Mouse (Mus musculus) cerebellum, adult 2 months (tissue): ENCODE results near the gene 1700093K21Rik. TPM values are rescaled to one million over a fixed set of nuclear protein-coding genes. Genes with fewer than 3 reads are reported as not detected.

Source experiments
- DNase-seq, 2 experiments: peaks; one replicate each; pipeline ENCODE4 v3.0.0; 2021
- H3K27ac ChIP-seq: fragments of 200-500 bp; 2 replicates; pipeline ENCODE4 v1.5.1; 2012; ENCODE audit warnings: low read length, control low read depth, inconsistent platforms; ENCODE audit not compliant: insufficient read depth
- H3K27me3 ChIP-seq: fragments of 200-500 bp; 2 replicates; pipeline ENCODE4 v1.6.1; 2012; ENCODE audit warnings: inconsistent platforms, mild to moderate bottlenecking, low read length, moderate library complexity; ENCODE audit not compliant: control insufficient read depth, insufficient read depth
- H3K4me1 ChIP-seq: fragments of 200-500 bp; 2 replicates; pipeline ENCODE4 v1.6.1; 2011; ENCODE audit warnings: low read length; ENCODE audit not compliant: control insufficient read depth, insufficient read depth
- H3K4me3 ChIP-seq: fragments of 200-500 bp; replicated peaks from 2 replicates; pipeline ENCODE3; 2011; ENCODE audit warnings: mild to moderate bottlenecking, low read depth, low read length, control low read depth; ENCODE audit not compliant: insufficient read depth
- CTCF ChIP-seq: fragments of 200-500 bp; IDR thresholded peaks from 2 replicates; pipeline ENCODE4 v1.5.1; 2011; ENCODE audit warnings: low read depth, mild to moderate bottlenecking, control low read depth, low read length, moderate library complexity, borderline replicate concordance; ENCODE audit not compliant: insufficient read depth
- POLR2A ChIP-seq: fragments of 200-500 bp; IDR thresholded peaks from 2 replicates; pipeline ENCODE4 v1.6.1; 2011; ENCODE audit warnings: low read length, control low read depth, borderline replicate concordance; ENCODE audit not compliant: insufficient read depth
- WGBS: fragments of 180-500 bp; shearing (Covaris S2); methylation state at CpG from one replicate; pipeline ENCODE4 v1.1.7; 2018; 5-methylcytosine and 5-hydroxymethylcytosine counted together
- polyA plus RNA-seq: library from polyadenylated mRNA; depleted of rRNA; stranded (reverse); fragments of >200 nt; gene quantifications from 2 replicates; pipeline ENCODE4 v1.2.3, GENCODE M21; 2012; rRNA removed

1700093K21Rik gene
- polyA plus RNA-seq, 1 experiment, result 0.49 TPM

GRCm38 (mm10) chr11:23498609-23499008, 22.3 kb downstream of the 1700093K21Rik start:
- DNase-seq, result no peak
- H3K27ac ChIP-seq, result no peak overlapping the region
- TF ChIP-seq CTCF (no peak), POLR2A (no peak)
- WGBS, result 46% methylated on average over 5 of the region's 5 CpGs
- H3K4me3 ChIP-seq, result no peak overlapping the region
- H3K4me1 ChIP-seq, result peaks cover 11% of the 10 kb centered on the region; the same call in 1 of the 2 replicates
- no peaks in the 10 kb centered on the region for H3K27me3 ChIP-seq

- DNase-seq, result peak; percentile 91 to 93
- peak within 1 kb of the TSS; percentile 69 for H3K27ac ChIP-seq
- 1% methylated on average over 63 of the region's 66 CpGs for WGBS
These were observed 23.0 kb downstream of the 1700093K21Rik start, which contains the start of gene Ahsa2 for GRCm38 (mm10) chr11:23497718-23498509. Gene Ahsa2, minus strand, starts transcription at chr11:23498030.

GRCm38 (mm10) chr11:23497335-23497717, 23.6 kb downstream of the 1700093K21Rik start:
- DNase-seq, result peak in 1 of 2 experiments; percentile 66
- Histone ChIP-seq H3K27ac (peak overlapping the region; percentile 69), H3K4me1 (peaks cover 11% of the 10 kb centered on the region; the same call in 1 of the 2 replicates), H3K27me3 (no peaks in the 10 kb centered on the region), H3K4me3 (peak overlapping the region; percentile 55)
- no peak for TF ChIP-seq POLR2A
- no peak for TF ChIP-seq CTCF
- WGBS, result 1% methylated on average over 22 of the region's 22 CpGs

More at GRCm38 (mm10) chr11:23497718-23498509, 23.0 kb downstream of the 1700093K21Rik start, which contains the start of gene Ahsa2:
- TF ChIP-seq POLR2A (peak; percentile 42; the same call in 1 of the 2 replicates), CTCF (no peak)
- H3K4me1 ChIP-seq, result peaks cover 11% of the 10 kb centered on the region; the same call in 1 of the 2 replicates
- peak within 1 kb of the TSS; percentile 55 for H3K4me3 ChIP-seq
- H3K27me3 ChIP-seq, result no peaks in the 10 kb centered on the region

- WGBS, result 7% methylated on average over 6 of the region's 6 CpGs
- Histone ChIP-seq H3K27ac (no peak overlapping the region), H3K4me3 (peak overlapping the region; percentile 55), H3K27me3 (no peaks in the 10 kb centered on the region), H3K4me1 (peaks cover 11% of the 10 kb centered on the region; the same call in 1 of the 2 replicates)
- TF ChIP-seq POLR2A (no peak), CTCF (no peak)
- peak; percentile 61 to 76 for DNase-seq
These were observed 24.3 kb downstream of the 1700093K21Rik start for GRCm38 (mm10) chr11:23496661-23497060.

GRCm38 (mm10) chr11:23495231-23495630, 25.7 kb downstream of the 1700093K21Rik start:
- TF ChIP-seq CTCF, result no peak
- no peak for TF ChIP-seq POLR2A
- WGBS, result 96% methylated on average over 6 of the region's 6 CpGs

GRCm38 (mm10) chr11:23492048-23492790, 28.7 kb downstream of the 1700093K21Rik start:
- Histone ChIP-seq H3K27ac (no peak overlapping the region), H3K27me3 (no peaks in the 10 kb centered on the region), H3K4me3 (no peak overlapping the region), H3K4me1 (peaks cover 11% of the 10 kb centered on the region; the same call in 1 of the 2 replicates)
- WGBS, result 83% methylated on average over 4 of the region's 4 CpGs
- DNase-seq, result no peak
- no peak for TF ChIP-seq CTCF
- TF ChIP-seq POLR2A, result no peak

More at GRCm38 (mm10) chr11:23495231-23495630, 25.7 kb downstream of the 1700093K21Rik start:
- H3K27ac ChIP-seq, result no peak overlapping the region
- H3K4me3 ChIP-seq, result no peak overlapping the region
- no peak for DNase-seq
- H3K27me3 ChIP-seq, result no peaks in the 10 kb centered on the region
- peaks cover 11% of the 10 kb centered on the region; the same call in 1 of the 2 replicates for H3K4me1 ChIP-seq

GRCm38 (mm10) chr11:23489955-23490354, 31.0 kb downstream of the 1700093K21Rik start:
- TF ChIP-seq CTCF (no peak), POLR2A (no peak)
- WGBS, result 96% methylated on average over 1 of the region's 1 CpGs

More at GRCm38 (mm10) chr11:23489955-23490354, 31.0 kb downstream of the 1700093K21Rik start:
- Histone ChIP-seq H3K27ac (no peak overlapping the region), H3K4me1 (no peaks in the 10 kb centered on the region), H3K4me3 (no peak overlapping the region), H3K27me3 (no peaks in the 10 kb centered on the region)
- DNase-seq, result no peak

Other genes starting within 250 kb of the 1700093K21Rik start
- gene Usp34, start 214.3 kb downstream of the 1700093K21Rik start, polyA plus RNA-seq, result 51.1 and 57.2 TPM in 2 replicates
- 32.7 and 36.9 TPM in 2 replicates for gene Ahsa2, start 23.1 kb downstream of the 1700093K21Rik start, polyA plus RNA-seq
- gene 0610010F05Rik, start 112.5 kb upstream of the 1700093K21Rik start, polyA plus RNA-seq, result 22.3 and 24.3 TPM in 2 replicates
- 9.7 and 11.4 TPM in 2 replicates for gene Pus10, start 144.5 kb upstream of the 1700093K21Rik start, polyA plus RNA-seq
- gene Pex13, start 144.8 kb upstream of the 1700093K21Rik start, polyA plus RNA-seq, result 18.5 and 19.1 TPM in 2 replicates
- 1.3 and 1.5 TPM in 2 replicates for gene Rel, start 249.8 kb upstream of the 1700093K21Rik start, polyA plus RNA-seq